ENCODE assay signal across 11 mouse cellular contexts in the genomic region with DNA sequence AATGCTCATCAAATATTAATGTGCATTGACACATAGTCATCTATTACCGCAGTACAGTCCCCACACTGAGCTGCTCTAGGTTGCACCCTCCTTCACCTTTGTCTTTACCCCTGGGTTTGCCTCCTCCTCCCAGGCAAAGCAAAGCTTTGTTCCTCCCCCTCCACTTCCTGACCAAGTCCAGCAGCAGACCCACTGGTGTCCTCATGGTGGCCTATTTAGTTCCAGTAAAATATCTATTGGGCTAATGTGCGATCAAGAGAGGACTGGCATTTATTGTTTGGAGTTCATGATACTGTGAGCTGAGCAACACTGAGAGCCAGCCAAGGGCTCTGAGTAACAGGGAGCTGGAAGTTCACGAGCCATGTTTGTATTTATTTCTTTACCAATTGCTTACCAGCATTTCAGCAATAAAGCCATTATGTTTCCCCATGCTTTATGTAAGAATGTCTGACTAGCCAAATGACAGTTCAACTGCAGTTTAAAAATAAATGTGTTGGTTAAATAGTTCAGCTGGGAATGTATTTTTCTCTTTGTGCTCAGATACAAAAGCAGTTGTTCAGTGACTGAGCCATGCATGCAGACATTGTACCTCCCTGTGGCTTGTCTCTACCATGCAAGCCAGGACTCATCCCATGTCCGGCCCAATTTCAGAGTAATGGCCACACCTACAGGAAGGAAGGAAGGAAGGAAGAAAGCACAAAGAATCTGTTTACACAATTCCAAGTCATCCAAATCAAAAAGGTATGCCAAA.
DNase-seq lines count a peak whose midpoint lies in the region; ATAC-seq lines count a peak whose summit lies in the region.
"Had no signal": no experiment of that assay in that cellular context is flagged by ENCODE, and none has a peak within 500 bp of the region (broad histone marks: within the 10 kb centered on the region; RNA-seq: fewer than 3 reads in every experiment).

No protein-coding gene starts in this region.

- no peaks in the 10 kb centered on the region for H3K27me3 ChIP-seq in kidney, embryonic 15.5 days
- no peaks in the 10 kb centered on the region for H3K27me3 ChIP-seq in hindbrain, embryonic 12.5 days
- H3K27me3 ChIP-seq in midbrain, embryonic 15.5 days (replicated peaks): no peaks in the 10 kb centered on the region
- no peaks in the 10 kb centered on the region for H3K27me3 ChIP-seq in intestine, embryonic 16.5 days (replicated peaks; ENCODE audit: control insufficient read depth, insufficient read depth, low read length)

- no peak overlapping the region for H3K9ac ChIP-seq in kidney, embryonic 15.5 days
- no peak overlapping the region for H3K9ac ChIP-seq in hindbrain, embryonic 12.5 days
- no peak overlapping the region for H3K9ac ChIP-seq in midbrain, embryonic 15.5 days
- no peak overlapping the region for H3K9ac ChIP-seq in intestine, embryonic 16.5 days (ENCODE audit: low read depth, low read length)

- no peak overlapping the region for H3K27ac ChIP-seq in kidney, embryonic 15.5 days
- H3K27ac ChIP-seq in hindbrain, embryonic 12.5 days: peak overlapping the region; percentile 23; the same call in 1 of the 2 replicates
- peak overlapping the region; percentile 56 for H3K27ac ChIP-seq in midbrain, embryonic 15.5 days
- no peak overlapping the region for H3K27ac ChIP-seq in intestine, embryonic 16.5 days (ENCODE audit: low read length)

- H3K9me3 ChIP-seq in kidney, embryonic 15.5 days (replicated peaks): no peaks in the 10 kb centered on the region
- no peaks in the 10 kb centered on the region for H3K9me3 ChIP-seq in hindbrain, embryonic 12.5 days (replicated peaks)
- no peaks in the 10 kb centered on the region for H3K9me3 ChIP-seq in midbrain, embryonic 15.5 days
- H3K9me3 ChIP-seq in intestine, embryonic 16.5 days (ENCODE audit: control insufficient read depth, low read length): no peaks in the 10 kb centered on the region
- H3K9me3 ChIP-seq: G1E had no signal

- no peaks in the 10 kb centered on the region for H3K36me3 ChIP-seq in kidney, embryonic 15.5 days
- H3K36me3 ChIP-seq in hindbrain, embryonic 12.5 days: no peaks in the 10 kb centered on the region
- H3K36me3 ChIP-seq in midbrain, embryonic 15.5 days (replicated peaks): no peaks in the 10 kb centered on the region
- no peaks in the 10 kb centered on the region for H3K36me3 ChIP-seq in intestine, embryonic 16.5 days (ENCODE audit: control insufficient read depth, insufficient read depth, low read length)
- H3K36me3 ChIP-seq: G1E had no signal

- peak; percentile 20 for DNase-seq in kidney, adult 9 months
- DNase-seq in adipocyte (ENCODE audit: low spot score): peak; percentile 62
- DNase-seq in cerebellum, postnatal 25 days: no peak
- DNase-seq: adrenal gland, adult 2 months; cerebellum, adult 9-10 months; kidney, postnatal 25 days had no signal

- H3K4me3 ChIP-seq in kidney, embryonic 15.5 days (replicated peaks): no peak overlapping the region
- no peak overlapping the region for H3K4me3 ChIP-seq in hindbrain, embryonic 12.5 days
- no peak overlapping the region for H3K4me3 ChIP-seq in midbrain, embryonic 15.5 days
- H3K4me3 ChIP-seq in intestine, embryonic 16.5 days (ENCODE audit: low read length): no peak overlapping the region

- no peak overlapping the region for H3K4me2 ChIP-seq in kidney, embryonic 15.5 days
- H3K4me2 ChIP-seq in hindbrain, embryonic 12.5 days (replicated peaks): no peak overlapping the region
- no peak overlapping the region for H3K4me2 ChIP-seq in midbrain, embryonic 15.5 days
- H3K4me2 ChIP-seq in intestine, embryonic 16.5 days (ENCODE audit: low read depth, low read length): no peak overlapping the region

- no peak for ATAC-seq in kidney, embryonic 15.5 days (replicated peaks; ENCODE audit: low FRiP score)
- ATAC-seq in hindbrain, embryonic 12.5 days (ENCODE audit: low FRiP score): peak; percentile 73
- ATAC-seq in midbrain, embryonic 15.5 days (replicated peaks): peak; percentile 70; the same call in 1 of the 2 replicates
- no peak for ATAC-seq in intestine, embryonic 16.5 days

- WGBS in kidney, embryonic 15.5 days: 65% methylated on average over 4 of the region's 4 CpGs
- WGBS in hindbrain, embryonic 12.5 days: 66% methylated on average over 4 of the region's 4 CpGs
- WGBS in midbrain, embryonic 15.5 days: 65% methylated on average over 4 of the region's 4 CpGs
- 59% methylated on average over 4 of the region's 4 CpGs for WGBS in intestine, embryonic 16.5 days

- H3K4me1 ChIP-seq in kidney, embryonic 15.5 days: no peaks in the 10 kb centered on the region
- H3K4me1 ChIP-seq in hindbrain, embryonic 12.5 days: peaks cover 6% of the 10 kb centered on the region
- H3K4me1 ChIP-seq in midbrain, embryonic 15.5 days: peaks cover 12% of the 10 kb centered on the region; the same call in 1 of the 2 replicates
- H3K4me1 ChIP-seq in intestine, embryonic 16.5 days (ENCODE audit: control insufficient read depth, insufficient read depth, low read length): peaks cover 4% of the 10 kb centered on the region

Comparison
In these comparisons a context has a peak if more than half of its experiments do, and no peak if none do; other contexts are left out.
1. DNase-seq: peak in kidney, adult 9 months (single experiment) and adipocyte (single experiment); none in cerebellum, postnatal 25 days (0 of 2).
2. ATAC-seq: peak in hindbrain, embryonic 12.5 days (single experiment) and midbrain, embryonic 15.5 days (single experiment); none in kidney, embryonic 15.5 days (single experiment) and intestine, embryonic 16.5 days (single experiment).
3. H3K27ac ChIP-seq: peak in hindbrain, embryonic 12.5 days (single experiment) and midbrain, embryonic 15.5 days (single experiment); none in kidney, embryonic 15.5 days (single experiment) and intestine, embryonic 16.5 days (single experiment).